Mouse (Mus musculus) heart, postnatal 0 days (tissue): ENCODE data around the gene Aspscr1. TPM values are rescaled to one million over a fixed set of nuclear protein-coding genes. Genes with fewer than 3 reads are reported as not detected.

Experiments used
- ATAC-seq: fragments of 200-750 bp; cut with Nextera tagmentation; 2 replicates; pipeline ENCODE4 v1.8.0; 2017; ENCODE audit warnings: low read depth, moderate number of reproducible peaks, moderate library complexity; ENCODE audit not compliant: insufficient read depth
- DNase-seq: peaks from one replicate; pipeline ENCODE4 v3.0.0-alpha.2; 2016; ENCODE audit warnings: low spot score
- H3K27ac ChIP-seq: fragments of 300-500 bp; sonication (generic); 2 replicates; pipeline ENCODE4 v1.5.1; 2014; ENCODE audit warnings: low read depth, mild to moderate bottlenecking
- H3K27me3 ChIP-seq: fragments of 300-500 bp; sonication (generic); 2 replicates; pipeline ENCODE4 v1.6.1; 2014; ENCODE audit warnings: low read length, mixed read lengths; ENCODE audit not compliant: control insufficient read depth, insufficient read depth
- H3K36me3 ChIP-seq: fragments of 300-500 bp; sonication (generic); replicated peaks from 2 replicates; pipeline ENCODE4 v1.6.1; 2014; ENCODE audit warnings: low read length, mixed read lengths; ENCODE audit not compliant: control insufficient read depth, insufficient read depth
- H3K4me1 ChIP-seq: fragments of 300-500 bp; sonication (generic); 2 replicates; pipeline ENCODE4 v1.6.1; 2014; ENCODE audit warnings: antibody characterized with exemption; ENCODE audit not compliant: control insufficient read depth, insufficient read depth
- H3K4me2 ChIP-seq: fragments of 300-500 bp; sonication (generic); 2 replicates; pipeline ENCODE4 v1.6.1; 2014; ENCODE audit warnings: low read depth, mild to moderate bottlenecking, low read length, moderate library complexity
- H3K4me3 ChIP-seq: fragments of 300-500 bp; sonication (generic); 2 replicates; pipeline ENCODE4 v1.5.1; 2014; ENCODE audit warnings: low read depth, low read length
- H3K9ac ChIP-seq: fragments of 300-500 bp; sonication (generic); replicated peaks from 2 replicates; pipeline ENCODE4 v1.6.1; 2014; ENCODE audit warnings: low read depth, low read length, mixed read lengths
- H3K9me3 ChIP-seq: fragments of 300-500 bp; sonication (generic); replicated peaks from 2 replicates; pipeline ENCODE4 v1.6.1; 2016; ENCODE audit warnings: low read length; ENCODE audit not compliant: control insufficient read depth
- CTCF ChIP-seq: IDR thresholded peaks from 2 replicates; pipeline ENCODE4 v1.5.1; 2016; ENCODE audit warnings: antibody characterized with exemption, control low read depth, low read depth
- EP300 ChIP-seq: IDR thresholded peaks from 2 replicates; pipeline ENCODE4 v1.6.1; 2016; ENCODE audit warnings: antibody characterized with exemption, low read depth
- WGBS: fragments of 180-500 bp; shearing (Covaris S2); extraction: QIAGEN DNeasy Blood & Tissue Kit; methylation state at CpG from one replicate; pipeline ENCODE4 v1.1.7; 2014; 5-methylcytosine and 5-hydroxymethylcytosine counted together
- polyA plus RNA-seq: library from polyadenylated mRNA; unstranded; fragments of >200 nt; fragmentation: Nextera tagmentation; extraction: Ambion mirVana; gene quantifications from 2 replicates; pipeline ENCODE4 v1.2.1, GENCODE M21; 2015
- total RNA-seq: library from RNA; depleted of rRNA; stranded (reverse); fragments of >200 nt; gene quantifications from 2 replicates; pipeline ENCODE4 v1.2.3, GENCODE M21; 2014; ENCODE audit warnings: low replicate concordance; rRNA removed

The Aspscr1 gene
- total RNA-seq (88.8 and 146 TPM in 2 replicates), polyA plus RNA-seq (86.3 and 87.9 TPM in 2 replicates)

GRCm38 (mm10) chr11:120672687-120673593 is at the start of gene Aspscr1:
Aspscr1 (plus strand) TSS chr11:120672973.
- under 1% methylated on average over 73 of the region's 83 CpGs for WGBS
- Histone ChIP-seq H3K9me3 (no peaks in the 10 kb centered on the region), H3K27me3 (no peaks in the 10 kb centered on the region), H3K4me1 (peaks cover 12% of the 10 kb centered on the region), H3K27ac (peak within 1 kb of the TSS; percentile 87), H3K9ac (peak within 1 kb of the TSS; percentile 72), H3K4me2 (peak within 1 kb of the TSS; percentile 75), H3K4me3 (peak within 1 kb of the TSS; percentile 92), H3K36me3 (peaks cover 16% of the 10 kb centered on the region)
- DNase-seq: peak; percentile 94
- ATAC-seq: peak; percentile 97
- TF ChIP-seq EP300 (no peak), CTCF (no peak)

GRCm38 (mm10) chr11:120623961-120624679 is 48.7 kb upstream of the Aspscr1 start:
- peaks cover 4% of the 10 kb centered on the region for H3K4me1 ChIP-seq
- peak overlapping the region; percentile 95 for H3K4me3 ChIP-seq
- H3K9me3 ChIP-seq: no peaks in the 10 kb centered on the region
- TF ChIP-seq CTCF (peak; percentile 51), EP300 (no peak)
- ATAC-seq (peak; percentile 81), DNase-seq (no peak)
- H3K27me3 ChIP-seq: no peaks in the 10 kb centered on the region
- peaks cover 43% of the 10 kb centered on the region for H3K36me3 ChIP-seq
- WGBS: 12% methylated on average over 29 of the region's 30 CpGs
- peak overlapping the region; percentile 72 for H3K9ac ChIP-seq
- H3K4me2 ChIP-seq: peak overlapping the region; percentile 96
- peak overlapping the region; percentile 89 for H3K27ac ChIP-seq

GRCm38 (mm10) chr11:120624680-120625111 is 48.1 kb upstream of the Aspscr1 start:
- under 1% methylated on average over 53 of the region's 53 CpGs for whole genome bisulfite sequencing
- Histone ChIP-seq H3K9me3 (no peaks in the 10 kb centered on the region), H3K4me3 (peak overlapping the region; percentile 95), H3K36me3 (peaks cover 44% of the 10 kb centered on the region), H3K4me2 (peak overlapping the region; percentile 96), H3K27ac (peak overlapping the region; percentile 89), H3K9ac (peak overlapping the region; percentile 72), H3K4me1 (peaks cover 8% of the 10 kb centered on the region), H3K27me3 (no peaks in the 10 kb centered on the region)
- DNase-seq: peak; percentile 90
- TF ChIP-seq EP300 (no peak), CTCF (no peak)
- ATAC-seq: peak; percentile 89

- H3K9me3 ChIP-seq: no peaks in the 10 kb centered on the region
- TF ChIP-seq EP300 (no peak), CTCF (no peak)
- peaks cover 39% of the 10 kb centered on the region for H3K36me3 ChIP-seq
- 12% methylated on average over 5 of the region's 5 CpGs for WGBS
- H3K4me3 ChIP-seq: peak within 1 kb of the TSS; percentile 95
- DNase-seq (no peak), ATAC-seq (no peak)
- H3K27me3 ChIP-seq: no peaks in the 10 kb centered on the region
- peak within 1 kb of the TSS; percentile 89 for H3K27ac ChIP-seq
- peak within 1 kb of the TSS; percentile 96 for H3K4me2 ChIP-seq
- peak within 1 kb of the TSS; percentile 72 for H3K9ac ChIP-seq
- peaks cover 13% of the 10 kb centered on the region for H3K4me1 ChIP-seq
These were observed 47.5 kb upstream of the Aspscr1 start, which contains the start of gene Sirt7 for GRCm38 (mm10) chr11:120625152-120625775. Sirt7 (minus strand) TSS chr11:120625240.

- no peak for TF ChIP-seq CTCF
- no peak for TF ChIP-seq EP300
- H3K27me3 ChIP-seq: no peaks in the 10 kb centered on the region
- peaks cover 23% of the 10 kb centered on the region for H3K36me3 ChIP-seq
- no peak overlapping the region for H3K4me3 ChIP-seq
- no peak overlapping the region for H3K27ac ChIP-seq
- no peaks in the 10 kb centered on the region for H3K9me3 ChIP-seq
- H3K9ac ChIP-seq: no peak overlapping the region
- WGBS: 85% methylated on average over 11 of the region's 11 CpGs
- H3K4me2 ChIP-seq: no peak overlapping the region
- ATAC-seq (no peak), DNase-seq (no peak)
- peaks cover 24% of the 10 kb centered on the region for H3K4me1 ChIP-seq
These were observed 45.8 kb upstream of the Aspscr1 start for GRCm38 (mm10) chr11:120626785-120627467.
